Mouse (Mus musculus): Measurements from ENCODE around the gene Kcnn1. TPM values are rescaled to one million over a fixed set of nuclear protein-coding genes. Genes with fewer than 3 reads are reported as not detected.

The Kcnn1 gene
- polyA plus RNA-seq, 1 experiment: 0.65 TPM

GRCm38 (mm10) chr8:70903582-70903981 lies 40.5 kb upstream of the Kcnn1 start:
- Histone ChIP-seq H3K4me3 (ENCODE audit: extremely low read depth, insufficient read depth, insufficient read length) (no peak overlapping the region), H3K27me3 (ENCODE audit: control insufficient read depth, insufficient read depth, low read length) (no peaks in the 10 kb centered on the region), H3K4me1 (ENCODE audit: control insufficient read depth, insufficient read depth, insufficient read length) (peaks cover 14% of the 10 kb centered on the region; the same call in 1 of the 2 replicates), H3K36me3 (ENCODE audit: control insufficient read depth, insufficient read depth, low read length) (no peaks in the 10 kb centered on the region), H3K27ac (ENCODE audit: insufficient read depth, low read length) (no peak overlapping the region)
- no peak for TF ChIP-seq POLR2A (IDR thresholded peaks at IDR 0.05; ENCODE audit: low read depth, low read length)
- no peak for DNase-seq (ENCODE audit: low read depth in 1 of 2, low spot score in 2 of 2)

- H3K36me3 ChIP-seq (ENCODE audit: control insufficient read depth, insufficient read depth, low read length): no peaks in the 10 kb centered on the region
Measured at GRCm38 (mm10) chr8:70903112-70903511, 40.1 kb upstream of the Kcnn1 start.

DNA sequence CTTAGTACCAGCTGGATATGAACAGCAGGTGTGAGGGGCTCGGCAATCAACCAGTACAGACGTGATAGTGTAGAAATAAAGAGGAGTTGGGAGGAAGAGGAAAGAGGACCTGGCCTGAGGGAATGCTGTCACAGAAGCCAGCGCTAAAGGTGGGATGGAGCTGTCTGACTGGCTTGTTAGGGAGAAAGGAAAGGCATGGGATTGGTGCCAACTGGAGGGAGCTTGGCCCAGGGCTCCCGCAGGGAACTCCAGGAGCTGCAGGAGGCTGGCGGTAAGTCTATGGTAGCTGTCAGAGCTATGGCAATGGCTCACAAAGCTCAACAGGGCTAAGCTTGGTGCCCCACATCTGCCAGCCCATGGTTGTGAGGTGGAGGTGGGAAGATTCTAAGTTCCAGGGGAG lies 39.2 kb upstream of the Kcnn1 start:
- WGBS: 72% methylated on average over 5 of the region's 5 CpGs
- Histone ChIP-seq H3K4me3 (ENCODE audit: extremely low read depth, insufficient read depth, insufficient read length) (no peak overlapping the region), H3K27ac (ENCODE audit: insufficient read depth, low read length) (no peak overlapping the region), H3K36me3 (ENCODE audit: control insufficient read depth, insufficient read depth, low read length) (no peaks in the 10 kb centered on the region), H3K27me3 (ENCODE audit: control insufficient read depth, insufficient read depth, low read length) (no peaks in the 10 kb centered on the region), H3K4me1 (ENCODE audit: control insufficient read depth, insufficient read depth, insufficient read length) (peaks cover 19% of the 10 kb centered on the region; the same call in 1 of the 2 replicates)
- no peak for DNase-seq (ENCODE audit: low read depth in 1 of 2, low spot score in 2 of 2)
- TF ChIP-seq POLR2A (IDR thresholded peaks at IDR 0.05; ENCODE audit: low read depth, low read length) (no peak), CTCF (IDR thresholded peaks at IDR 0.05; ENCODE audit: extremely low read depth, insufficient read depth, insufficient read length, insufficient replicate concordance) (no peak)

More at GRCm38 (mm10) chr8:70903112-70903511, 40.1 kb upstream of the Kcnn1 start:
- Histone ChIP-seq H3K27ac (ENCODE audit: insufficient read depth, low read length) (no peak overlapping the region), H3K4me3 (ENCODE audit: extremely low read depth, insufficient read depth, insufficient read length) (no peak overlapping the region), H3K4me1 (ENCODE audit: control insufficient read depth, insufficient read depth, insufficient read length) (peaks cover 19% of the 10 kb centered on the region; the same call in 1 of the 2 replicates), H3K27me3 (ENCODE audit: control insufficient read depth, insufficient read depth, low read length) (no peaks in the 10 kb centered on the region)
- TF ChIP-seq POLR2A (IDR thresholded peaks at IDR 0.05; ENCODE audit: low read depth, low read length) (no peak), CTCF (IDR thresholded peaks at IDR 0.05; ENCODE audit: extremely low read depth, insufficient read depth, insufficient read length, insufficient replicate concordance) (no peak)
- DNase-seq (ENCODE audit: low read depth in 1 of 2, low spot score in 2 of 2): no peak
- WGBS: 74% methylated on average over 4 of the region's 4 CpGs

DNA sequence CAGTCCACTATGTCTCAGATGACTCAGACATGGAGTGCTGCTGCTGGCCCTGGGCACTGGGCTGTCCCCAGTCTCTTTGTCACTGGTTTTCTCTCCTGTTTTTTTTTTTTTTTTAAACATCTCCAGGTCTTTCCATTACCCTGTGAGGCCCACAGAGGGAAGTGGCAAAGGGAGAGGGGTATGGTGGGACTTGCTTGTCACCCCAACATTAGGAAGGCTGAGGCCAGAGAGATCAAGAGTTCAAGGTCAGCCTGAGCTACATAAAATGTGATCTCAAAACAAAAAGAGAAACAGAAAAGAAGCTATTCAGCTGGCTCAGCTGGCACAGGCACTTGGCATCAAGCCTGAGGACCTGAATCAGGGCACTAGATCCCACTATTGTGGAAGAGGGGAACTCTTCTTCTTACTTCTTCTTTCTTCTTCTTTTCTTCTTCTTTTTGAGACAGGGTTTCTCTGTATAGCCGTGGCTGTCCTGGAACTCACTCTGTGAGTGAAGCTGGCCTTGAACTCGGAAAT lies 37.9 kb upstream of the Kcnn1 start:
- H3K4me3 ChIP-seq (ENCODE audit: extremely low read depth, insufficient read depth, insufficient read length): no peak overlapping the region
- no peaks in the 10 kb centered on the region for H3K27me3 ChIP-seq (ENCODE audit: control insufficient read depth, insufficient read depth, low read length)
- H3K27ac ChIP-seq (ENCODE audit: insufficient read depth, low read length): no peak overlapping the region
- peaks cover under 1% of the 10 kb centered on the region; the same call in 1 of the 2 replicates for H3K36me3 ChIP-seq (ENCODE audit: control insufficient read depth, insufficient read depth, low read length)
- TF ChIP-seq POLR2A (IDR thresholded peaks at IDR 0.05; ENCODE audit: low read depth, low read length) (no peak), CTCF (IDR thresholded peaks at IDR 0.05; ENCODE audit: extremely low read depth, insufficient read depth, insufficient read length, insufficient replicate concordance) (no peak)
- H3K4me1 ChIP-seq (ENCODE audit: control insufficient read depth, insufficient read depth, insufficient read length): peaks cover 17% of the 10 kb centered on the region; the same call in 1 of the 2 replicates
- WGBS: 61% methylated on average over 2 of the region's 2 CpGs
- no peak for DNase-seq (ENCODE audit: low read depth in 1 of 2, low spot score in 2 of 2)

DNA sequence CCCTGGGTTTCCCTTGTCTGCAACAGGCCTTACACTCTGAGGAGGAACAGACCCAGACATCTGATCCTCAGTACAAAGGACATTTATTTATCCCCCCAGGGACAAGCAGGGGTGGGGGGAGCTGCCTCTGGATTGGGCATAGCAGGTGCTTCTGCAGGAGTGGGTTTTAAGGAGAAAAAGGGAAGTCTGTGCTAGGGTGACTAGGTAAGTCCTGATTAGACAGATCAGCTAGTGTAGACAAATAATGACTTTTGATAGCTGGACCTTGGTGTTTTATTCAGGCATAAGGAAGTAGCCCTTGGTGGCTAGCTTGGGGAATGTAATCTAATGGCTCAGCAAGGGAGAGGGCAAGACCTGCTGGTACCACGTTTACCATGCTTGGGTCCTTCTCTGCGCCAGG lies 36.2 kb upstream of the Kcnn1 start:
- H3K4me3 ChIP-seq (ENCODE audit: extremely low read depth, insufficient read depth, insufficient read length): no peak overlapping the region
- no peaks in the 10 kb centered on the region for H3K27me3 ChIP-seq (ENCODE audit: control insufficient read depth, insufficient read depth, low read length)
- H3K4me1 ChIP-seq (ENCODE audit: control insufficient read depth, insufficient read depth, insufficient read length): peaks cover 10% of the 10 kb centered on the region; the same call in 1 of the 2 replicates
- no peak overlapping the region for H3K27ac ChIP-seq (ENCODE audit: insufficient read depth, low read length)
- DNase-seq (ENCODE audit: low read depth in 1 of 2, low spot score in 2 of 2): no peak
- peaks cover 17% of the 10 kb centered on the region for H3K36me3 ChIP-seq (ENCODE audit: control insufficient read depth, insufficient read depth, low read length)
- 67% methylated on average over 2 of the region's 2 CpGs for WGBS
- no peak for TF ChIP-seq CTCF (IDR thresholded peaks at IDR 0.05; ENCODE audit: extremely low read depth, insufficient read depth, insufficient read length, insufficient replicate concordance)

GRCm38 (mm10) chr8:70898661-70899198 lies 35.7 kb upstream of the Kcnn1 start:
- no peaks in the 10 kb centered on the region for H3K27me3 ChIP-seq (ENCODE audit: control insufficient read depth, insufficient read depth, low read length)
- H3K4me3 ChIP-seq (ENCODE audit: extremely low read depth, insufficient read depth, insufficient read length): no peak overlapping the region
- H3K4me1 ChIP-seq (ENCODE audit: control insufficient read depth, insufficient read depth, insufficient read length): peaks cover 10% of the 10 kb centered on the region; the same call in 1 of the 2 replicates
- DNase-seq (ENCODE audit: low read depth in 1 of 2, low spot score in 2 of 2): peak in 1 of 2 experiments; percentile 35
- WGBS: 19% methylated on average over 2 of the region's 2 CpGs
- H3K36me3 ChIP-seq (ENCODE audit: control insufficient read depth, insufficient read depth, low read length): peaks cover 21% of the 10 kb centered on the region
- H3K27ac ChIP-seq (ENCODE audit: insufficient read depth, low read length): no peak overlapping the region
- no peak for TF ChIP-seq POLR2A (IDR thresholded peaks at IDR 0.05; ENCODE audit: low read depth, low read length)
- no peak for TF ChIP-seq CTCF (IDR thresholded peaks at IDR 0.05; ENCODE audit: extremely low read depth, insufficient read depth, insufficient read length, insufficient replicate concordance)

GRCm38 (mm10) chr8:70897681-70898413 lies 34.8 kb upstream of the Kcnn1 start:
- H3K4me1 ChIP-seq (ENCODE audit: control insufficient read depth, insufficient read depth, insufficient read length): peaks cover 16% of the 10 kb centered on the region; the same call in 1 of the 2 replicates
- DNase-seq (ENCODE audit: low read depth in 1 of 2, low spot score in 2 of 2): peak; percentile 66 to 87
- H3K27me3 ChIP-seq (ENCODE audit: control insufficient read depth, insufficient read depth, low read length): peaks cover 1% of the 10 kb centered on the region; the same call in 1 of the 2 replicates
- WGBS: under 1% methylated on average over 20 of the region's 20 CpGs
- peak overlapping the region; percentile 62 for H3K4me3 ChIP-seq (ENCODE audit: extremely low read depth, insufficient read depth, insufficient read length)
- H3K36me3 ChIP-seq (ENCODE audit: control insufficient read depth, insufficient read depth, low read length): peaks cover 22% of the 10 kb centered on the region
- H3K27ac ChIP-seq (ENCODE audit: insufficient read depth, low read length): peak overlapping the region; percentile 65
- TF ChIP-seq POLR2A (IDR thresholded peaks at IDR 0.05; ENCODE audit: low read depth, low read length) (no peak), CTCF (IDR thresholded peaks at IDR 0.05; ENCODE audit: extremely low read depth, insufficient read depth, insufficient read length, insufficient replicate concordance) (peak; percentile 95)
